Mouse (Mus musculus) mouse embryonic stem cell (cell line): ENCODE data around the gene Nlgn2.
"Not testable (repeated sequence)": the region's sequence is repeated elsewhere in the genome, so short reads cannot be mapped to it uniquely, and the experiment has no call there.

Experiments
- in situ Hi-C, 2 experiments: fragments of 300-500 bp; cut with MboI; formaldehyde crosslinking; loops; 1 replicate in 1 of 2; 3 replicates in 1 of 2; pipeline ENCODE4 v1.14.3; 2019 to 2020; ENCODE audit warnings: low sequenced_read_pairs in 2 of 2, low pct_unique_long_range_greater_than_20kb in 1 of 2, mixed read lengths in 1 of 2; ENCODE audit not compliant: unreplicated experiment in 1 of 2

Nlgn2 gene

DNA sequence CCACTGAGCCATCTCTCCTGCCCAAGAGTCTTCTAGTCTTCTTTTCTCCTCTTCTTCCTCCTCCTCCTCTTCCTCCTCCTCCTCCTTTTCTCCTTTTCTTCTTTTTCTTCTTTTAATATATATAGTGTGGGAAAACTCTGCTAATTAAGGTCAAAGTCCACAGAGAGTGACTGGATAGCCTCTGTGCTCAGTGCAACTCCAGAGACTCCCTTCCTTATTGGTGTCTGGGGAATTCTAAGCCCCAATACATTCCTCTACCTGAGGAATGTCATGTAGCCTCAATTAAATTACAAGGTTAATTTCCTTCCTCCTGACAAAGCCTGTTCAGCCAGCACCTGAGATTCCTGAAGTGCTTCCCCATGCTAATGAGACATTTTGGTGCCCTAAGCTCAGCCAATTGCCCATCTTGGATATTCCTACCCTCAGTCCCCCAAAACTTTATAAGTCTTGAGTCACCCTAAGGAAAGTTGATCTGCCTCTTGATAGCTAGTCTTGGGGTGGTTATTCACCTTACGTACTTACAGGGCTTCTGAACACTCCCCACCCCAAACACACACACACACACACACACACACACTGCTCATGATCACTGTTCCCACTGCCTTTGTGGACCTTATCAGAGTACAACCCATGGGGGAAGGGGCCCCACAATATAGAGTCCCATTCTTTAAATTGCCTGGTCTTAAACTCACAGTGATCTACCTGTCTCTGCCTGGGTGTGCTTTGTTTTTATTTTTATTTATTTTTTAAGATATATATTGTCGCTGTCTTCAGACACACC lies 32.9 kb upstream of the Nlgn2 start:
- in situ Hi-C loops: loop anchor here in 1 of 2 experiments (10.0 kb wide), 1 partner anchor 56 kb away; the partner anchor contains the start of genes Gm39566 and Spem2

GRCm38 (mm10) chr11:69867335-69867734 lies 29.8 kb upstream of the Nlgn2 start:
- in situ Hi-C loops: no loop called here

GRCm38 (mm10) chr11:69865561-69865960 lies 28.0 kb upstream of the Nlgn2 start:
- in situ Hi-C loops: no loop called here

DNA sequence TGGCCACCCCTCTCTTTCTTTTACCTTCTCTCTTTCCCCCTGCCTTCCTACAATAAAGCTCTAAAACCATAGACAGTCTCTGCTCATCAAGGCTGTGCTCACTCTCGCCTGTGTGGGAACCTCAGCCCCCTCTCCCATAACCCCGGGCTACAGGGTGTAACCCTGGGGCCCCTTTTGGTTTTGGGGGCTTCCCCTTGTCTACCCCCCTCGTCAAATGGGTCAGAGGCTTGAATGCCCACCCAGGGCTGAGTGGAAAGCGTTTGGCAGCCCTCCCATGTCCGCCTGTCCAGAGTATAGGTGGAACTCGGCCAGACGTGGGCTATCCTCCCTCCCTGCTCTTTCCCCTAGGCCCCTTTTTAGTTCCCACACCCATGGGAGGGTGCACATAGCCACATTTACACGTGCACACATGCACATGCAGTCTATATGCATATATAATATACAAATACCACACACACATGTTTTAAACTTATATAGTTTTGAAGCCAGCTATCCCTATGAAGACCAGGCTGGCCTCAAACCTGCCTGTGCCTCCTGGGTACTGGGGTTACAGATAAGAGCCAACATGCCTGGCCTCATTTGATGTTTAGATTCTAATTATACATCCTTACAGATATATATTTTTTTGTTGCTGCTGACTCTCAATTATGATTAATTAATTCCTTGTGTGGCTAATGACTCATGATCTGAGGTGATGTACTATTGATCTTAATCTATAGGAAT lies 26.7 kb upstream of the Nlgn2 start:
- in situ Hi-C loops: no loop called here

DNA sequence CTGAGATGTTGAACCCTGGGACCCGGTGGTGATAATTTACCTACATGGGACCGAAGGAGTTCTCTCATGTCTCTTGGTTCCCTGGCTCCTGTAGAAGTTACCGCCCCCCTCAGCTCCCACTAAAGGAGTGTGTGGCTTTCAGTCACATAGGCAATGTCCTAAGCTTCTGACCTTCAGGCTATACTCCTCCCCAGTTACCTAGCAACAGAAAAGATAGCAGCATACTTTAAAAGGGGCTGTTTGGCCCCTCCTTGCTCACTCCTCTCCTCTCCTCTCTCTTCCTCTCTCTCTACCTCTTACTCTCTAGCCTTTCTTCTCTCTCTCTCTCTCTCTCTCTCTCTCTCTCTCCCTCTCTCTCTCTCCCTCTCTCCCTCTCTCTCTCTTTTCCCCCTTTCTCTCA lies 26.1 kb upstream of the Nlgn2 start:
- in situ Hi-C loops: not testable (repeated sequence)

DNA sequence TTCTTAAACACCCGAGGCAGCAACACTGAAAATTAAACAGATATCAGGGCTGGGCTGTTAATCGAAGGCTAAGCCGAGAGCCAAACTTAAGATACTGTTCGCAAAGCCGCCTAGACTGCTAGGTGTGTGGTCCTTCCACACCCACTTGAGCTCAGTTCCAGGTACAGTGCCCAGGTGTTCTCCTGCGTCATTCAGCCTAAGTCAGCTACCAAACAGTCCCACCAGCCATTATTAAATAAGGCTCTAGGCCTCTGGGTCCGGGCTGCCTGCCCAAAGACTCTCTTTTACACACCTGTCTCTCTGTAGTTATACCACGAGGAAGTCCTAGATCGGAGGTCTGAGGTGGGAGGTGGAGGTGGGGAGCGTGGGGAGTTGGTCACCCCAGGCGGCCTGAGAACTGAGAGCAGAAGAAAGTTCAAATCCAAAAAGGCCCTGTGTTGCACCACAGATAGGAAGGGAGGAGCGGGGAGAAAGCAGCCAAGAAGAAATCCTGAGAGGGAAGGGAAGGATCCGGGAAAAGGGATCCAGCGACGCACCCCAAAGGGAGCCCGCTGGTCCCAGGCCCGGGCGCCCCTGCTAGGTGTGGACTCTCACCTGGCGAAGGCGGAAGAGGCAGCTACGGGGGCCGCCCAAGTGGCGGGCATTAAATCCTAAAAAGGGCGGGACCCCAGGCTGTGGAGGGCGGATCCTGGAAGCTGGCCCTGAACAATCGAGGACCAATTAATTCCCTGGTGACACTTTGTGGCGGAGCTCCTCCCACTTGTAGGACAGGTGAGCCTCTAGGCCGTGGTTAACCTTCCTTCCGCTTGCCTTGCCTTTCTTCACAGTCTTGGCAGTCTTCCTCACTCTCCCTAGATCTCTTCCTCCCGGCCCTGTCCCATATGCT lies 20.8 kb upstream of the Nlgn2 start, which contains the start of gene Tnk1:
Gene Tnk1, minus strand, starts transcription at position 618 of the 886 bp plus-strand sequence.
- in situ Hi-C loops: no loop called here

DNA sequence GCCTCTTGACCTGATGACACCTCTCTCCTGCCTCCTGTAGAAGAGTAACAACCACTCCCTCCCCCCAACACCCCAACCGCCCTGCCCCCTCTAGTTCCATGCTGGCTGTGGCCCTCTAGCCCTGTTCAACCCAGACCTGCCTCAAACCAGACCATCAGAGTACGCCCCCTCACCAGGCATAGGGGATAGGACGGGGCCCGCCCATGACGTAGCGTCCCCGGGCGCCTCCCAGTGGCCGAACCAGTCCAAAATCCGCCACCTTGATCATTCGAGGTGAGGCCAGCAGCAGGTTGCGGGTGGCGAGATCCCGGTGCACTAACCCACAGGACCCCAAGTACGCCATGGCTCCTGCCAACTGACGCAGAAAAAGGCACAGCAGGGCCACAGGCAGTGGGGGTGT lies 17.8 kb upstream of the Nlgn2 start:
- in situ Hi-C loops: no loop called here

DNA sequence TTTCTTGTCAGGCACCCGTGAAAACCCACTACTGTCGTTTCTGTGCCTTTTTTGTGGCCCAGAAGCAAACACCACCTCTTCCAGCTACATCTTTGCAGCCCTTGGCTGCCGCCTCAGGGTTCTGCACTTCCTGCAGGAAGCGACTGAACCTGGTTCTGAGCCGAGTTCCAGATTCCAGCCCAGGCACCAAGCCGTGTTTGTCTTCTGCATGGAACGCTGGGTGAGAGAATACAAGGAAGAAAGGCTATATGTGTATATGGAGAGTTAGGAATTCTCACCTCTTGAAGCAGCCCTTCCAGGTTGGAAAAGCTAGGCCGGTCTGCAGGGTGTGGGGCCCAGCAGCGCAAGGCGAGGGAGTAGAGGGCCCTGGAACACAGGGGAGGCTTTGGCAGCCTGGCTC lies 17.1 kb upstream of the Nlgn2 start:
- in situ Hi-C loops: no loop called here

GRCm38 (mm10) chr11:69853994-69854393 lies 16.4 kb upstream of the Nlgn2 start:
- in situ Hi-C loops: no loop called here

GRCm38 (mm10) chr11:69850754-69851153 lies 13.2 kb upstream of the Nlgn2 start:
- in situ Hi-C loops: no loop called here

DNA sequence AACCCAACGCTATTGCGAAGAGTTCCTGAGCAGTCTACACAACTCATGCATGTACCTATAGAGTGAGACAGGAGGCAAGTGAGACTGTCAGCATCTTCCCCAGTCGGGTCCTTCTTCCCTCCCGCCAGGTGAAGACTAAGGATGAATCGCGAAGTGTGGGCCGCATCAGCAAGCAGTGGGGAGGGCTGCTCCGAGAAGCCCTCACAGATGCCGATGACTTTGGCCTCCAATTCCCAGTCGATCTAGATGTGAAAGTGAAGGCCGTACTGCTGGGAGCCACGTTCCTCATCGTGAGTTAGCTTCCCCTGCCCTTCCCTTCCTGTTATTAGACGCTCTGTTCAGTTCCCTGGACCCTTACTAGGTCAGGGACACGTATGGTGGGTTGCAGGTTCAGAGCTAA lies 12.3 kb upstream of the Nlgn2 start:
- in situ Hi-C loops: no loop called here

GRCm38 (mm10) chr11:69849128-69849527 lies 11.5 kb upstream of the Nlgn2 start:
- in situ Hi-C loops: no loop called here

DNA sequence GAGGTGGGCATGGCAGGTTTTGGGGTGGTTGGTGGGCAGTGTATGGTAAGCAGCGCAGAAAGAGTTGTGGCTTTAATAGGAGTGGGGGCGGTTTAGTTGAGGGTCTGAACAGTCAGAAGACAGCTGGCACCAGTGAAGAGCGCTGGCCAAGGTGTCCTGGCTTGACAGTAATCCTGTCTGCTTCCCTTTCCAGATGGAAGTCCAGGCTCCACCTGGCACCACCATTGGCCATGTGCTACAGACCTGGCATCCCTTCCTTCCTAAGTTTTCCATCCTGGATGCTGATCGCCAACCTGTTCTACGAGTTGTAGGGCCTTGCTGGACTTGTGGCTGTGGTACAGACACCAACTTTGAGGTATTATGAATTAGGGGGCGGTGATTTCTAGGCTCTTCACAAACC lies 10.4 kb upstream of the Nlgn2 start:
- in situ Hi-C loops: no loop called here

DNA sequence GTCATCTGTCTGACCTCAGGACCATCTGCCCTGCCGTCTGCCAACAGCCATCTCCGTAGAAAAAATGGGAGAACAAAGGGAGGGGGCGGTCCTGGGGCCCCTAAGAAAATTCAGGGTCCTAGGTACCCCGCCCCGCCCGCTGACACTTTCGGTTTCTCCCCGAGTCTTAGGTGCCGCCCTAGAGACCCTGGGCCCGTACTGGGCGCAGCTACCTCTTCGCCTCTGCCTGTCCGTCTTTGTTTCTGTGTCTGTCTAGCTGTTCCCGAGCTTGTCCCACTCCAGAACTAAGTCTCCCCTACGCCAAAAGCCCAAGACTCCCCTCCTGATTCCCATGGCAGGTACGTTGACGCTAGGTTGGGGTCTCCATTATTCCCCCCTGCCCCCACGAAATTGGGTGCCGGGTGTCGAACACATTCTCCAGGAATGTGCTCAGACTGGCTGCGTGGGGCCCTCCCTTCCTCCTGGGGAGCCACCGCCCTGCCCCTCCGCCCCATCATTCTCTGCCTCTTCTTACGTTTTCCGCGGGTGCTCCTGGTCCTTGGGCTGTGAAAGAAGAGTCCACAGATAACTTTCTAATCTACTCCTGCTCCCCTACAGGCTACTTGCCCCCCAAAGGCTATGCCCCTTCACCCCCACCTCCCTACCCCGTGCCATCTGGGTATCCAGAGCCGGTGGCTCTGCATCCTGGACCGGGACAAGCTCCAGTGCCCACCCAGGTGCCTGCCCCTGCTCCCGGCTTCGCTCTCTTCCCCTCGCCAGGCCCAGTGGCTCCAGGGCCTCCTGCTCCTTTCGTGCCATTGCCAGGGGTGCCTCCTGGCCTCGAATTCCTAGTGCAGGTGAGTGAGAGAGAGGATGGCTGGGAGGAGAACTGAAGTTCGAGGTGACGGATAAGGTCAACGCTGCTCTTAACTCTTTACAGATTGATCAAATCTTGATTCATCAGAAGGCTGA lies 9.4 kb upstream of the Nlgn2 start:
- in situ Hi-C loops: no loop called here

- in situ Hi-C loops: no loop called here
Observed at GRCm38 (mm10) chr11:69846198-69846680, 8.7 kb upstream of the Nlgn2 start, which contains the start of gene Plscr3. Plscr3 (plus strand) TSS chr11:69846376.

DNA sequence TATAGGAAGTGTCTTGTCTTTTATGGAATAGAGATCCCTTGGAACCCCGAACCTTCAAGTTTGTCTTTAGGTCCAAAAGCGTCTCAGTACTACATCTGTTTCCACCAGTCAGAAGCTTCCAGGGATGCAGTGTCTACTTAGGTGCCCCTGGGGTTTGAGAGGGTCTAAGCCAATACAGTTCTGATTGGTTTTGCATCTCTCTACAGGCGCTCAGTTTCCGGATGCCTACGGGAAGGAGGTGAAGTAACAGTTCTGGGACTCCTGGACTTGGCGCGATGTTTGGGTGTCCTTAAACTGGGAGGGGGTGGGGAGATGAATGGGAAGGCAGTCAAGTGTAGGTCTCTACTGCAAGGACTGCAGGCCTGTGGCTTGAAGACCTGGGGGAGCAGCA lies 1.1 kb upstream of the Nlgn2 start:
- in situ Hi-C loops: no loop called here

DNA sequence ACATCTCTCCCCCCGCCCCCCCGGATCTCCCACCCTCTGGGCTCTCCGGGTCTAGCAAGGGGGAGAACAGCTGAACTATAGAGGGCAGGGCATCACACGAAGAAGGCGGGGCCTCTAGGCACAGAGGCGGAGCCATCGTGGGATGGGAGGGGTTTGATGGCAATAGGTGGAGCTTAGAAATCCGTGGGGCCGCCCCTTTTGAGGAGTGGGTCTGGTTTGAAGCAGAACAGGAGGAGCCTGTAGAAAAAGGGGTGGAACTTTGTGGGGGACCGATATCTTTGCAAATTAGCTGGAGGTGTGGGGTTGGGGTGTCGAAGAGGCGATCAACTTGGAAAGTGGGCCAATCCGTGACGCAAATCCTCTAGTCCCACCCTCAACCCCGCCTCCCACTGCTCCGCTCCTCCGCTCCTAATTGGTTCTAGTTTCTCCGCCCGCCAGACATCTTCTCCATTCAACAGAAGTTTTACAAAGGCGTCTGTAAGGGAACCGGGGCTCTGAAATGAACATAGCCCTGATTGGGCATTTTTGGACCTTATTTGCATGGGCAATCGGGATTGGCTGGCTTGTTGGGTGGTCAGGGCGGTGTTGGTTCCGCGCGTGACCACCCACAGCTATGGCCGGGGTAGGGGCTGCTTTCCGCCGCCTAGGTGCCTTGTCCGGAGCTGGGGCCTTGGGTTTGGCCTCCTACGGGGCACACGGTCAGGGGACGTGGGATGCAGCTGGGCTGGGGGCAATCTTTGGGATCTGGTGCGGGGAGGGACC lies 549 bp upstream of the Nlgn2 start, which contains the start of gene Tmem256:
Gene Tmem256, plus strand, starts transcription at position 563 of the 762 bp plus-strand sequence.
- in situ Hi-C loops: no loop called here
